Mouse (Mus musculus) left cerebral cortex, adult 2 months (tissue): ENCODE results near the gene Ttll3. TPM values are rescaled to one million over a fixed set of nuclear protein-coding genes. Genes with fewer than 3 reads are reported as not detected.
A peak's percentile ranks its signal among the peaks of the same experiment; 100 is the strongest.

ENCODE experiments used
- DNase-seq, 2 experiments: peaks; one replicate each; pipeline ENCODE4 v3.0.0; 2021 to 2022; ENCODE audit warnings: low spot score in 2 of 2, mixed read lengths in 1 of 2; ENCODE audit errors: extremely low spot score in 1 of 2
- H3K27ac ChIP-seq: fragments of 200-600 bp; 2 replicates; pipeline ENCODE4 v1.8.1; 2022
- H3K4me3 ChIP-seq: fragments of 200-600 bp; 2 replicates; pipeline ENCODE4 v1.8.1; 2022
- CTCF ChIP-seq: fragments of 200-600 bp; IDR thresholded peaks from 2 replicates; pipeline ENCODE4 v1.8.1; 2022; ENCODE audit warnings: antibody characterized with exemption, mild to moderate bottlenecking, moderate library complexity
- intact Hi-C: fragments of 180-260 bp; cut with DNase I; formaldehyde crosslinking; loops from one replicate; pipeline ENCODE4 v1.15.1; 2025
- total RNA-seq, 2 experiments: library from RNA; stranded (reverse); gene quantifications; 2 replicates each; pipeline ENCODE4 v1.2.3; 2021

The Ttll3 gene
- total RNA-seq, 2 experiments from 2014 or later, result 12.2 to 17.8 TPM

- Histone ChIP-seq H3K4me3 (no peak overlapping the region), H3K27ac (no peak overlapping the region)
- DNase-seq, result no peak
- no peak for TF ChIP-seq CTCF
- intact Hi-C loops, result no loop called here
These were observed 40.9 kb downstream of the Ttll3 start for GRCm38 (mm10) chr6:113429965-113430364.

- intact Hi-C loops, result no loop called here
- Histone ChIP-seq H3K4me3 (no peak overlapping the region), H3K27ac (no peak overlapping the region)
- TF ChIP-seq CTCF, result no peak
- no peak for DNase-seq
These were observed 41.8 kb downstream of the Ttll3 start for GRCm38 (mm10) chr6:113430846-113431245.

GRCm38 (mm10) chr6:113431801-113432200 lies 42.7 kb downstream of the Ttll3 start:
- DNase-seq, result no peak
- Histone ChIP-seq H3K27ac (no peak overlapping the region), H3K4me3 (no peak overlapping the region)
- intact Hi-C loops, result no loop called here
- TF ChIP-seq CTCF, result no peak

- intact Hi-C loops, result no loop called here
- no peak overlapping the region for H3K4me3 ChIP-seq
- no peak for TF ChIP-seq CTCF
These were observed 44.6 kb downstream of the Ttll3 start for GRCm38 (mm10) chr6:113433661-113434060.

GRCm38 (mm10) chr6:113434691-113435090 lies 45.6 kb downstream of the Ttll3 start:
- DNase-seq, result no peak
- no peak overlapping the region for H3K4me3 ChIP-seq
- TF ChIP-seq CTCF, result no peak
- intact Hi-C loops, result no loop called here
- no peak overlapping the region for H3K27ac ChIP-seq

More at GRCm38 (mm10) chr6:113433661-113434060, 44.6 kb downstream of the Ttll3 start:
- no peak for DNase-seq
- no peak overlapping the region for H3K27ac ChIP-seq

GRCm38 (mm10) chr6:113435664-113436205 lies 46.7 kb downstream of the Ttll3 start, which contains the start of gene Cidec:
Gene Cidec, minus strand, starts transcription at chr6:113435760.
- TF ChIP-seq CTCF, result no peak
- intact Hi-C loops, result no loop called here
- Histone ChIP-seq H3K27ac (no peak within 1 kb of the TSS), H3K4me3 (no peak within 1 kb of the TSS)
- no peak for DNase-seq

GRCm38 (mm10) chr6:113437135-113437534 lies 48.1 kb downstream of the Ttll3 start:
- H3K4me3 ChIP-seq, result no peak overlapping the region
- H3K27ac ChIP-seq, result no peak overlapping the region
- intact Hi-C loops, result no loop called here
- no peak for TF ChIP-seq CTCF
- no peak for DNase-seq

GRCm38 (mm10) chr6:113438721-113439430 lies 49.8 kb downstream of the Ttll3 start:
- intact Hi-C loops, result no loop called here
- no peak overlapping the region for H3K4me3 ChIP-seq
- no peak overlapping the region for H3K27ac ChIP-seq
- TF ChIP-seq CTCF, result no peak
- DNase-seq, result no peak

GRCm38 (mm10) chr6:113440686-113441085 lies 51.6 kb downstream of the Ttll3 start:
- Histone ChIP-seq H3K4me3 (no peak overlapping the region), H3K27ac (no peak overlapping the region)
- no peak for DNase-seq
- TF ChIP-seq CTCF, result no peak
- intact Hi-C loops, result loop anchor here (10.0 kb wide), 2 partner anchors 254 to 396 kb away; partner anchors contain the start of genes Tatdn2 and Thumpd3

GRCm38 (mm10) chr6:113441147-113441680 lies 52.2 kb downstream of the Ttll3 start:
- peak; percentile 49 to 65 for DNase-seq
- Histone ChIP-seq H3K4me3 (no peak overlapping the region), H3K27ac (no peak overlapping the region)
- intact Hi-C loops, result loop anchor here (10.0 kb wide), 2 partner anchors 254 to 396 kb away; partner anchors contain the start of genes Tatdn2 and Thumpd3
- peak; percentile 77 for TF ChIP-seq CTCF

- Histone ChIP-seq H3K27ac (peak overlapping the region; percentile 91), H3K4me3 (peak overlapping the region; percentile 93)
- TF ChIP-seq CTCF, result no peak
- intact Hi-C loops, result loop anchor here (10.0 kb wide), 2 partner anchors 253 to 397 kb away; partner anchors contain the start of genes Tatdn2 and Thumpd3
- no peak for DNase-seq
These were observed 53.0 kb downstream of the Ttll3 start for GRCm38 (mm10) chr6:113442087-113442441.

- H3K27ac ChIP-seq, result peak within 1 kb of the TSS; percentile 91
- intact Hi-C loops, result loop anchor here (10.0 kb wide), 2 partner anchors 252 to 398 kb away; partner anchors contain the start of genes Tatdn2 and Thumpd3
These were observed 53.5 kb downstream of the Ttll3 start, which contains the start of gene Jagn1 for GRCm38 (mm10) chr6:113442442-113443090. Gene Jagn1, plus strand, starts transcription at chr6:113442569.

More at GRCm38 (mm10) chr6:113442442-113443090, 53.5 kb downstream of the Ttll3 start, which contains the start of gene Jagn1:
- peak; percentile 87 to 89 for DNase-seq
- no peak for TF ChIP-seq CTCF
- peak within 1 kb of the TSS; percentile 93 for H3K4me3 ChIP-seq
